Mouse (Mus musculus): ENCODE measurements at regions not wholly inside any gene's neighbourhood (a gene's known extent, or its start where the extent isn't known, plus 50 kb on each side); places are given as distances from the start of the nearest gene placed in this dataset.

GRCm38 (mm10) chr8:96152056-96152455 is 263.7 kb upstream of the Got2 start:
- TF ChIP-seq CTCF (IDR thresholded peaks at IDR 0.05; ENCODE audit: low read depth) (no peak), EP300 (IDR thresholded peaks at IDR 0.05; ENCODE audit: low read depth) (no peak)
